Mouse (Mus musculus) kidney, adult 2 months (tissue): ENCODE measurements around the gene Prkar1b.

Experiments
- CTCF ChIP-seq: fragments of 200-500 bp; conservative IDR thresholded peaks from 2 replicates; pipeline ENCODE4 v1.5.1; 2011; ENCODE audit warnings: low read depth, mild to moderate bottlenecking, control low read depth, low read length, moderate library complexity, mixed read lengths; ENCODE audit not compliant: insufficient read depth, insufficient read length
- POLR2A ChIP-seq: fragments of 200-500 bp; IDR thresholded peaks from one replicate; pipeline ENCODE4 v1.6.1; 2011; ENCODE audit warnings: low read depth, low read length, control low read depth

- TF ChIP-seq CTCF (no peak), POLR2A (no peak)
These were observed 85.2 kb downstream of the Prkar1b start for GRCm38 (mm10) chr5:139064611-139065010.
